Mouse (Mus musculus) kidney, adult 2 months (tissue): ENCODE measurements around the gene Dpp6.

ENCODE experiments used
- CTCF ChIP-seq: fragments of 200-500 bp; conservative IDR thresholded peaks from 2 replicates; pipeline ENCODE4 v1.5.1; 2011; ENCODE audit warnings: low read depth, mild to moderate bottlenecking, control low read depth, low read length, moderate library complexity, mixed read lengths; ENCODE audit not compliant: insufficient read depth, insufficient read length
- POLR2A ChIP-seq: fragments of 200-500 bp; IDR thresholded peaks from one replicate; pipeline ENCODE4 v1.6.1; 2011; ENCODE audit warnings: low read depth, low read length, control low read depth

DNA sequence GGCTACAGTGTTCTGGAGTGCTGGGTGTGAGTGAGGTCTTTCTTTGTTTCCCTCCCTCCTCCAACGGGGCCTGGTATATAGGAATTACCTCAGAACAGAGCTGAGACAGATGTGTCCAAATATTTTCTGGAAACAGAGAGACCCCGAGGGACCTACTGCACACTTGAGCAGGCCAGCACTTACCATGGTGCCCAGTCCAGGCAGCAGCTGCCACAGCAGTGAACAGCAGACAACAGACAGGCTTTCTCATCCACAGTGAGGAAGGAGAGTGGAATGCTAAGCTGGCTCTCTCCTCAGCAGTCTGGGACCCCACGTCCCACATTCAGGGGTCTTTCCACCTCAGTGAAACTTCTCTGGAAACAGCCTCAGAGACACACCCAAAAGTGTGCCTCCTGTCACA lies 606.8 kb downstream of the Dpp6 start:
- TF ChIP-seq CTCF, result no peak
- no peak for TF ChIP-seq POLR2A
